Mouse (Mus musculus): ENCODE measurements around the gene C8g.

Gene C8g

DNA sequence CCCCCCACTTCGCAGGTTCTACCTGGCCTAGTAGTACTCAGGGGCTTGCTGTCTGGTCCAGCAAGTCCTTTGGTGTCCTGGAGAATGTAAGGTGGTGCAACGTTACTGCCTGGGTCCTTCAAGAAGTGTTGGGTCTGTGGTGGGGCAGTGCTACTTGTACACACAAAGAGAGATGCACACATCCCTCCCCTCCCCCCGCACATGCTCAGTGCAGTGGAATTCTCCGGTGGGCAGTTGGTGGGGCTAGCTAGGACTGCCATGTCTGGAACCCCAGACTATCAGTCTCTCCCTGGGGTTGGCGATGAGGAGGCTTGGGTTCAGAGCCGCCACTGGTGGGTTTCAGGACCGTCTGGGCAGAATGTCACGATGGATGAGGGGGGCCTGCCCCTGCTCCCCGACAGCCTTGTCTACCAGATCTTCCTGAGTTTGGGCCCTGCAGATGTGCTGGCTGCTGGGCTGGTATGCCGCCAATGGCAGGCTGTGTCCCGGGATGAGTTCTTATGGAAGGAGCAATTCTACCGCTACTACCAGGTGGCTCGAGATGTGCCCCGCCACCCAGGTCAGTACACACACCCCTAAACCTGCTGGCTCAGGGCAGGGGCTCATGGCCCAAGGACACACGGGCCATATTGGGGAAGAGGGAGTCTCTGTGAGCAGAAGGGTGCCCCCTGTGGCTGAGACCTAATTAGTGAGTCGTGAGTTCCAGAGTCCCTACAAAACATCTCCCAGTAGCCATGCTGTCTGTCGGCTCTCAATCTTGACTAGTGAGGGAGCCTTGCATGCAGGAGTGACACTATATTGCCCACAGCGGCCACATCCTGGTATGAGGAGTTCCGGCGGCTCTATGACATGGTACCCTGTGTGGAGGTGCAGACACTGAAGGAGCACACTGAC lies at the start of gene C8g:
C8g (minus strand) TSS at position 127 of the 894 bp plus-strand sequence.
- peak in 1 of 2 experiments; percentile 45 for DNase-seq

DNA sequence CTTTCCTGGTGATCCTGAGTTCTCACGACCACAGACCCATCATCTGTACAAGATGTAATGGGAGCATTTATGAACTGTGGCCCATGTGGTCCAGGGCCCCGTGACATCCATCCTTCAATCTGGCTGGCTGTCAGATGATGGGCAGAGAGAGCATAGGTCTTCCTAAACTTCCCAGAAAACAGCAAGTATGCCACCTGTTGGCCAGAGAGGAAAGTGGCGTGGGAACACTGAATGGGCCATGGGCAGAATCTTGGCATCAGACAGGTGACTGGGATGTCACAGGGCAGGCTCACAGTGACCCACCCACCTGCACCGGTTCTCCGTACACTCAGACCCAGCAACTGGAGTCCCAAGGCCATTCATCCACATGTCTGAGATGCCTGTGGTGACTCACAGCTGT lies 49.7 kb upstream of the C8g start:
- peak; percentile 68 to 74 for DNase-seq

DNA sequence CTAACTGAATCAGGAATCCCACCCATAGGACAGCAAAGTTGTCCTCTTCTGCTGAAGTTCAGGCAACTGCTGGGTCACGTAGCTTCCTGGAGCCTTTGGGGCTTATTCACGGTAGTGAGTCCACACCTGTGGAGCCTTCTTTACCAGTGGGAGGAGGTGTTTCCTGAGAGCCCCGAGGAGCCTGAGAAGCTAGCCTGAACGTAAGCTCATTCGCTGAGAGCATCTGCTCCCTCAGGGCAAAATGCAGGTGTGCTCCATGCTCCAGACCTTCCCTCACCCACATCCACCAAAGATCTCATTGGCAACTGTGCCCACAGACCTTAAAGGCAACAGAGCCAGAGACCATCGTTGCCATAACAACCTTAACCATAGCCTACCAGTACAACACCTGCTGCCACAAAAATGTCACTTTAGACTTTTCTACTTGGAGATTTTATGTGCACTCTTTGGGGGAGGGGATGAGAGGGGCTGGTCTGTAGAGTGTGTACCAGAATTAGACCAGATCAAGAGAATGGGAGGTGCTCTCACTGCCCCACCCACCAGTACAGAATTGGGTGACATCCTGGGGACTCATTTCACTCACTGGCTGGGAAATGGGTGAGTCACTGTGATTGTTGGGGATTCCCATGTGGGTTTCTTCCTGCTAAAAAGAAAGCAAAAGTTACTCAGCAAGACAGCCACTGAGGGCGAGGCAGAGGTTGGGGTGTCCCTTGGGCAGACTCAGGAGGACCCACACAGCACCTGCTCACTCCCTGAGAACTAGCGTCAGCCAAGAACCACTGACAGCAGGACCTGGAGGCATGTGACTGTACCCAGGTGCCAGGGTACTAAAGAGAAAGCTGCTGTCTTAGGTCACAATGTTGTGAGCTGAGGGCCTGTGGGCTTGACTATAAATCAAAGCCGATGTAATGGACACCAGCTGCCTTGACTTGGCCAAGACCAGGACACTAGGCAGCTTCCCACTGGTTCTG lies 47.8 kb upstream of the C8g start:
- DNase-seq: no peak

DNA sequence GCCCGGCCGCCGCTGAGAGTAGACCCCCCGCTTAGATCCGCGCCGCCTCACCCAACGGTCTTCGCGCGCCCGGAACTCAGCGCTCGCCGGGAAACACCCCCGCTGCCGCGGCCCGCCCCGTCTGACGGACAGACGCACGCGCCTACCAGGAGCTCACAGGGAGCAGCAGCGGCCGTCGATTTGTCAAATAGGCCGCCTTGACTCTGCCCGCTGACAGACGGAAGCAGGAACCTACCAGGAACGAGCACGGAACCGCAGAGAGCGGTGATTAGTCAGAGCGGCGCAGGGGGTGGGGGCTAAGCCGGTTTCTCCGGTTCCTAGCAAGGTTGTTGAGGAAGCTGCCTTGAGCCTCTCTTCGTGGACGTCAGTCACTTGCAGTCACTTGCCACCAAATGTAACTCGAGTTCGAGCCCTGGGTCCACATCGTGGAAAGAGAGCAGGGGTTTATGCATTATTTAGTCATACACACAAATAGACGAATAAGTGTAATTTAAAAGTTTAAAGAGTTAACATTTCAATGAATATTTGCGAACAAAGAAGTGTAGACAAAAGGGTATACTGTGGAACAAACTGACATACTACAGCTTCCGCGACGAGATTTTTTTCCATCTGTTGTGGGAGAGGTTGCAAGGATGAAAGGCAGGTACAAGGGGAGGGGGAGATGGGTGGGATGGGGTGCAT lies 45.4 kb upstream of the C8g start, which contains the start of gene Traf2:
Traf2 (minus strand) TSS at position 130 of the 681 bp plus-strand sequence.
- DNase-seq: peak; percentile 97 to 100

DNA sequence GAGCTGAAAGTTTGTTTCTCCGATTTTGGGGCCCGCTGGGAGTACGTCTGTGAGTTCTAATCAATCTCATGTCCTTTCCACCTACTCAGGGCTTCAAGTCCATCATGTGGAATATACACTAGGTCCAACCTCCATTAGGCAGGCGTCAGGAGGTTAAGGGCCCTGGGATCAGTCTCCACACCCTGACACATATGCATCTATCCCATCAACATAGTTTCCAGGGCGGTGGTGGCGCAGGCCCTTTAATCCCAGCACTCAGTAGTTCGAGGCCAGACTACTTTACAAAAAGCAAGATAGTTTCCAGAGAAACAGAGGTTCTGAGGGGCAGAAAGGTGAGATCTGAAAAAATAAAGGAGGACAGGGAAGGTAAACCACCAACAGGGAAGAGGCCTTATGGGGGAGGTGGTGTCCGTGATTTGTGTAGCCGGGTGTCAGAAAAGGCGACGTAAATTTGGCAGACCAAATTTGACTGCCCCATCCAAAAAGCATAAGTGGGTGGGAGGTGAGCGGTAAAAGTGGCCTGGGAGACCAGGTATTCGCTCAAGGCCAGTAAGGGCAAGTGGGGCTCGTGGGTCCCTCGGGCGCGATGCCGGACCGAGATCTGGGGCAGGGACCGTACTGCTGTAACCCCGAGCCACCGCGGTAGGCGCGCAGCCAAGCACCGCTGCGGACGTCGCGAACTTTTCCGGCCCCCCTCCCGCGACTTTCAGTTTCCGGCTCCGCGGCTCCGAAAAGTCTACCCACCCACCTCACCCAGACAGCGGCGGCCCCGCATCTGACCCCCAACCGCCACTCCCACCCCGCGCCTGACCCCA lies 44.7 kb upstream of the C8g start:
- DNase-seq: no peak

DNA sequence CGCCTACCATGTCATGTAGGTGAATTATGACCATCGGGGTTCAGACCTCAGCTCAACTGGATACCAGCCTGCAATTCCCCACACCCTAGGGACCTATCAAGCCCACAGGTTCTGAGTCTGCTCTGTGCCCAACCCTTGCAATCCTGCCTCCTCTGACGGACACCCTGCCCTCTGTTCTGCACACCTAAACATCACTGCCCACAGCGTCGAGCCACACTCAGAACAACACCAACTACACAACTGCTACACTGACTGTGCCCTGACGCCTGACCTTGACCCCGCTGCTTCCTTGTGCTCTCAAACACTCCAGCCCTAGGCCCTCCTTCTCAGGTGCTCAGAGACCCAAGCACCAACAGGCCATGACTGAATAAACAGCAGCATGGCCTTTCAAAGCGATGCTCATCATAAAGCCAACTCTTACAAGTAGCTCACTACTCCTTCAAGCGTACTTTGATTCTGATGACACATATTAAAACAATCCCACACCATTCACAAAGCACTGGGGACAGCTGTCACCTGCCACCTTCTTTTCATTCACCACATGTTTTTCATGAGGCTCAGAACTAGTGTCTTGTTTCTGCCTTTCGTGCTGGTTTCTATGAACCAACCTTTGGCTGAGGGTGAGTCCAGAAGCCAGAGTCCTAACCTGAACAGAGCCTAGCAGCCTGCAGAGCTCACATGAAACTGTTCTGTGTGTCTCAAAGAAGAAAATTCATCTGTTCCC lies 40.3 kb upstream of the C8g start:
- no peak for DNase-seq

DNA sequence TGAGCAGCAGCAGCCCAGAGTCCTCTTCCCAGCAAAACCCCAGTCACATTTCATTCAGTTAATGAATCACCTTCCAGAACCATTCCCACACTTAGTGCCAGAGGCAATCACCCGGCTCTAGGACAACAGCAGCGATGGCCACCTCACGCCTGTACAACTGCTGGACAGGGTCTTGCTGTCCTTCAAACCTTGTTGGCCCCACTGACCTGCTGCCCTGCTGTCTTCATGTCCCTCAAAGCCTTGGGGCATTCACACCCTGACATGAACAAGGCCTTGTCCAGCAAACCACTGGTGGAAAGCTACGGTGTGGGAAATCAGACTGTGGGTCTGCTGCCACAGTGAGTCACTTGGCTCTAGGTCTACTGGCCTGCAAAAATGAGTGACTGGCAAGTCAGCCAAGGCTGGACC lies 39.0 kb upstream of the C8g start:
- DNase-seq: no peak

DNA sequence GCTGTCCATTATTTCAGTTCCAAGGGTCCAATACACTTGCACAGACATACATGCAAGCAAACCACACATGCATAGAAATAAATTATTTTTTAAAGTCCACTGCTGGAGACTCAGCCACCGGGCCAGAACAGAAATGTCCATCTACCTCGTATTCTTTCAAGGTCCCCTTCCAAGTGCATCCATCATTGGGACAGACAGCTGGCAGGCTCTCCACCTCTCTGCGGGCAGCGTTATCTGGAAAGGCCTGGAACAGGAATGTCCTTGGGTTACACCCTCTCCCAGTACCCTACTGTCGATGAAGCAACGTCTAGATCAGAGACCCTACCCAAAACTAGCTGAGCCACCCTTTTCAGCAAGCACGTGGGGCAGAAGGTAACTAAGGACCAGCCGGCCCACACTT lies 35.0 kb upstream of the C8g start:
- DNase-seq: no peak

DNA sequence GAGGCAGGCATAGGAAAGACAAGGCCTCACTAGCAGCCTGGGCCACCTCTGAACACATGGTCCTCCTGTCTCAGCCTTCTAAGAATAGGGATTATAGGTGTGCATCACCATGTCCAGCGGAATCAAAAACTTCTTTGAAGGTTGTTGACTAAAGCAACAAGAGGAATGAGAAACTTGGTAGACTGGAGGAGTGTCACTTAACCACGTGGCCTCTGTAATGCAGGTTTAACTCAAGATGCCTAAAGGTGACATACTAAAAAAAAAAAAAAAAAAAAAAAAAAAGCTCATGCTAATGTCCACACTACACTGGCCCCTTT lies 33.3 kb upstream of the C8g start:
- no peak for DNase-seq

DNA sequence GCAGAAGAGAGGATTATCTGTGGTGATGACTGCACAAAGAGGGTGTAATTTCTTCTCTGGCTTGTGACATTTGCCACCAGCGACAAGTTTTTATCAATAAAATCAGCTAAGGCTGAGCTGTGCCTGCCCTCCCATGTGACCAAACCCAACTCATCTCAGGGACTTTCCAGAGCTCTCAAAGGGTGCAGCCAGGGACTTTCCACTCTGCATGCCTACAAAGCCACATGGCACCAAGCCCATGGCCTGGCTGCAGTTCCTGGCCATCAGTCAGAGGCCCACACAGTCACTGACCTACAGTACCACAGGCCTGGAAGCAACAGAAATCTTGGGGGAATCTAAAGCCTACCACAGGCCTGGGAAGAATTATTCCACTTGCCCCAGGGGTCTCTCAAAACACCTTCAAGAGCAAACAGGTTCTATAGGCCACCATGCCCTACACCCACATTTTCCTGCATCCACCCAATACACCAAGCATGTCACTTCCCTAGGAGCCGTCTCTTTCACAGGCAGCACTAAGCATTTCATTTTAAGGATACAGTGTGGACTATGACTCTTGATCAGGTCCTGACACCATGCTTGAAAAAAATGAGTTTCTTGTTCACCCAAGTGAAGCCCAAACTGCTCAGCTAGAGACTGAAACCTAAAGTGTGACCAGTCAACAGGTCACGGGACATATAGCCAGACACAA lies 32.8 kb upstream of the C8g start:
- DNase-seq: peak; percentile 85 to 87

DNA sequence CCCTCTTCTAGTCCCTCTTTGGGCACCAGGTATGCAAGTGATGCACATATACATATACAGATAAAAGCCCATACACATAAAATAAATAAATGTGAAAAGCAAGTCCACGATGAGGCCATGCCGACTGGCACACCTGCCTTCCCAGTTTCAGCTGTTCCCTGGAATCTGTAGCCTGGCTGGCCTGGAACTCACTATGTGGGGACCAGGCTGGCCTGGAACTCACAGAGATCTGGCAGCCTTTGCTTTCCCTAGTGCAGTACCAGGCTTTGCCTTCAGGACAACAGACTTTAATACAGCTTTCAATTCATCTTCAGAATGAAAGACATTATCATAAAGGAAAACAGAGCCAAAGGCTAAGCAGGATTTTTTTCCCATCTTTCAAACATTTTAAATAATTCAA lies 32.2 kb upstream of the C8g start:
- DNase-seq: no peak

DNA sequence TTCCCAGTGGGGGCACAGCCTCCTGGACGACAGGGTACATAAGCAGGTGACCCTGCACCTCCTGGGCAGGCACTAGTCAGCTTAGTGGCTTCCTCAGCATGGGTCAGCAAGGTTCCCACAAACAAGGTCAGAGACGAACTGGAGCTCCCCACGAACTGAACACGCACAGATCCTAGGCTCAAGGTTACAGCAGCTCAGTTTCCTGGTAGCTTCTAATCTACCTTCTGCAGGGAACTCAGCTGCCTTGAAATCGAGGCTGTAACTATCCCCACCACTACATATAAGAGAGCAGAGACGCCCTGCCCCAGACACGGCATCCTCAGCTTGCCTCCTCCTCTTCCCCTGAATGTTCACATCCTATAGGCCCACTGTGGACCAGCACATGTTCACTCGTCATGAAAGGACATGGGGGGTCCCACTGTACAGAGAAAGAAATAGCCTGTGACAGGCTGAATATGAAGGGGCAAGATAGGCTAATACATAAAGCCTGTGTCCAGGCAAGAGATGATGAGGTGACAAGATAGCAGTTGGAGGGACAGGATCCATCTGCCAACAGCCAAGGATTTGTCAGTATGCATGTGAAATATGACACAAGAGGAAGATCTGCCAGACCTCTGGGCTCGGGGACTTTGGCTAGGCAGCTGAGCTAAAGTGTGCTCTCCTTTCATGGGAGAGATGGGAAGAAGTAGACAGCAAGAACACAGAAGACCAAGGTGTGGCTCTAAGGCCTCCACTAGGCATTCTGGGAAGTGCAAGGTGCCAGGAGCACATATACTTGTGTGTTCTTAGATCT lies 25.2 kb upstream of the C8g start:
- DNase-seq: no peak

DNA sequence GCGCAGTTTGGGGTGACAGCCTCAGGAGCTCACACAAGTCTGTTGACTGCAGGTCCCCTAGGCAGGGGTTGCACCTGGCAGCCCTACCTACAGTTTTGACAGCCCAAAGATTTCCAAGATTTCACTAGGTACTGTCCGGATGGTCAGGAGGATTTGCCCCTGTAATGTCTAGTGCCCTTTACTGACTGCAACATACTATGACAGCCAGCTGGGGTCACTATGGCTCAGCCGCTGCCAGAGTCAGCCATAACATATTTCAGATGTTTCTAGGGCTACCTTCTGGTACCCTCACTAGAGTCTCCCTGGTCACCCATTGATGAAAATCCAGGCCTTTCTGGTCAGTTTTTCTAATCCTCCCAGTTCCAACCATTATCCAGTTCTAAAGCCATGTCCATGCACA lies 8.4 kb upstream of the C8g start:
- DNase-seq: no peak

DNA sequence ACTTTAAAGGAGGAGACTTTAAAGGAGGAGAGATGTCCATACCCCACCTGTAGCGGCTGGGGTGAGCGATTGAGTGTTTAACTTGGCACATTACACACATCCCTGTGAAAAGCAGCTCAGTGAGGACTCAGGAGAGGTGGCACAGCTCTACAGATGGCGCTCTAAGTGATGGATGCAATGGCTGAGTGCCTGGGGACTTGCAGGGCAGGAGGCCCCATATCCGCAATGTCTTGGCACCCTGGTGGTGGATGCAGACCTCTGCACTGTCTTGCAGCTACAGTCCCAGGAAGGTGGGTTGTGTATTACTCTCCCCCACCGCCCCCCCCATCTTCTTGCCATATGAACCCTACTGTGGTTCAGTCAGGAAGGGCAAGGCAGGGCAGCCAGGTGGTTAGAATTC lies 5.4 kb upstream of the C8g start:
- DNase-seq: no peak

DNA sequence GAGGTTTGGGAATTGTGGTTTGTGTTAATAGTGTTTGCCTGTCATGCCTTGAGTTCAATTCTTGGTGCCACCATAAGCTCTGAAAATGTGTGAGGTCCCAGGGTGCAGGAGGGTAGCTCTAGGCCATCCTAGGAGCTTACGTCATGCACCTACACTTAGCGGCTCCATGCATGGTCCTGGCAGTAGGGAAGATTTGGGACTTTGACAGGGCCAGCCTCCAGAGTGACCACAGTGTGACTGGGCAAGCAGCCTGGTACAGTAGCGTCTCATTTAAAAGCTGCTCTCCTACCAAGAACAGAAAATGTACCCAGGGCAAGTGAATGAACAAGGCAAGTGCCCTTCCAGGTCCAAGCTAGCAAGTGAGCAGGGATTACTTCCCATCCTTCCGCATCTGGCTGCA lies 4.3 kb upstream of the C8g start:
- peak in 1 of 2 experiments; percentile 33 for DNase-seq

DNA sequence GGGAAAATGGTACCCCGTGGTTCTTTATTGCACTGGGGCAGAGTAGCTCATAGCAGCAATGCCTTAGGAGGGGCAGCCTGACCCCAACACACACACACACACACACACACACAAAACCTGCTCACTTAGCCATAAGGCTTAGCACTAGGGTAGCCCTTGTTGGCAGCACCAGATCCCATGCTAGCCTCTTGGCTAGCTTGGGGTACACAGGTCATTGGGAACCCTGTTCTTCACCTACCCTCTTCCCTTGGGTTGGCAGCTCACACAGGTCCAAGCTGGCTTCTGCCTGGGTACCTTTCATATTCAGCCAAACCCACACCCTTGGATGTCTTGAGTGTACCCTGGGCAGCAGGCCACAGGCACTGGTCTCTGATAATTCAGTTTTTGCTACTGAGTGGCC lies 3.5 kb upstream of the C8g start:
- no peak for DNase-seq

DNA sequence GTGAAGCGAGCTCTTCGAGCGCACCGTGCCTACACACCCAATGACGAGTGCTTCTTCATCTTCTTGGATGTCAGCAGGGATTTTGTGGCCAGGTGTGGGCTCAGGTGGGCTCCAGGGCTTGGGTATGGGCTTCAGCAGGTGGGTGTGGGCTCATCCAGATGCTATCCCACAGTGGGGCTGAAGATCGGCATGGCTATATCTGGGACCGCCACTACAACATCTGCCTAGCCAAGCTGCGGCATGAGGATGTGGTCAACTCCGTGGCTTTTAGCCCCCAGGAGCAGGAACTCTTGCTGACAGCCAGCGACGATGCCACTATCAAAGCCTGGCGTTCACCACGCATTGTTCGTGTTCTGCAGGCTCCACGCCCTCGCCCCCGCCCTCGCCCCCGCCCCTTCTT lies 3.0 kb upstream of the C8g start:
- DNase-seq: no peak

DNA sequence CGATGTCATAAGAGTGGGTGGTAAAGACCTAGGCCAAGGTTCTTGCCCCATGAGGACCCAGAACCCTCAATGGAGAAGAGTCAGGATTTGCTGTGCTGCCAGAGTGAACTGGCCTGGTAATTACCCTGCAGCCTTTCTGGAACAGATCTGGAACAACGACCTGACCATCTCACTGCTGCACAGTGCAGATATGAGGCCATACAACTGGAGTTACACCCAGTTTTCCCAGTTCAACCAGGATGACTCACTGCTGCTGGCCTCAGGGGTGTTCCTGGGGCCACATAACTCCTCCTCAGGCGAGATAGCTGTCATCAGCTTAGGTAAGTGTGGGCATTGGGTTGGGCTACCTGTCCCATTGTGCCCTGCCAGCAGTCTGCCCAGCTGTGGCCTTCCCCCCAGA lies 1.2 kb upstream of the C8g start:
- DNase-seq: no peak

DNA sequence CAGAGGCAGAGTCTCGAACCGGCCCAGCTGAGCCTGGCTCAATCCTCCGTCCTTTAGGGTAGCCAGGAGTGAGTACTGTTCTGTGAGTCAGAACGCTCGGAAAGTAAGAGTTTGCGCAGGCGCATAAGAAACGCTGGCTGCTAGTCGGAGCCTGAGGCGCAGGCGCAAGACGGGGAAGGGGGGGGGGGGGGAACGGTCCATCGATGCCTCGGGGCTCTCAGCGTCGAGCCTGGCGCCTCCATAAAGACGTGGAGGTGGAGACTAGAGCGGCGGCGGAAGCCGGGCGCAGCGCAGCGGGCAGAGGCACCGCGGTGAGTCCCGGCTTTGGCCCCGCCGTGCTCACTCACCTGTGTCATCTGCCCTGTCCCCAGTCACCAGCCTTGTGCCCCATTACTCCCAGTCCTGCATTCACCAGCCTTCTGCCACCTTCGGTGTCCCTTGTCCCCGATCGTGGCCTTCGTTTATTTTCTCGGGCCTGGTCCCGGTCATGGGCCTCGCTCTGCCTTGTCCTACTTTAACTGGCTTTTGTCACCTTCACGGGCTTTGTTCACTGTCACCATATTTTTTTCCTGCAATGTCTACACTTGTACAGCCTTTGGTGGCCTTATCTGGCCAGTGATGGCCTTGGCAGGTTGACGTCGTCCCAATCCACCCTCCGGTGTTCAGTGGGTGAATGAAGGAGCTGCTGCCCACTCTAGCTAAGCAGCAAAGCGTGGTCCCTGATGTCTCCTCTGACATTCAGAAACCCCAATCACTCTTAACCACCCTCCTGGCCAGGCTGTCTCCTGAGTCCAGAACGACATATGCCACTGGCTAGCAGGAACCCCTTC lies 728 bp downstream of the C8g start, which contains the start of gene Fbxw5:
Fbxw5 (plus strand) TSS at position 175 of the 830 bp plus-strand sequence.
- DNase-seq: peak; percentile 85 to 87
